Mouse (Mus musculus): ENCODE data around the gene Crocc2. TPM values are rescaled to one million over a fixed set of nuclear protein-coding genes. Genes with fewer than 3 reads are reported as not detected.

Gene Crocc2
- total and polyA plus RNA-seq, 3 experiments, result 0.09 to 0.35 TPM; not detected in 1

DNA sequence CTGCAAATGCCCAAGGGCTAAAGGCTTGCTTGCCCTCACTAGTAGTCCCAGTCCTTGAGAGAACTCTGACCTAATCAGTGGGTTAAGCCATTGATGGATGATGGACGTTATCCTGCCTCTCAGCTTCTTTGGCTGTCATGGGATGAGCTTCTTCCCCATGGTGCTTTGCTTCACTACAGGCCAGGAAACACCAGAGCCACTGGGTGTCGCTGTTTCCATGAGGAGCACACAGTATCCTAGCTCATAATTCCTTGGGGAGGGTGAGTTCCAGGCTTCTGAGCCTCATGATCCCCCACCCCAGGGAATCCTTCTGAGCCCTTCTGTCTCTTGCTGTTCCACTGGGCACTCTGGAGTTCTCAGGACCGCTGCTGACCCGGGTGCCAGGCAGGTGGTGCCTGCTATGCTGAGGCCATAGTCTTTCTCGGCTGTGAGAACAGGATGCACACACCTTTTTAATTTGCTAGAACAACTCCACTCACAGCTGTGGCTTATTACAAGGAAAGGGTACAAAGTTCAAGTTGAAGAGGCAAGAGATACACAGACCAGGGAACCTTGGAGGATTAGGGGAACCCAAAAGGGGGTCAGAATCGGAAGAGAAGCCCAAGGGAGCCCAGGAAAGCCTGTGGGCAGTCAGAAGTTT lies 39.7 kb upstream of the Crocc2 start:
- peaks cover 1% of the 10 kb centered on the region; the same call in 1 of the 2 replicates for H3K4me1 ChIP-seq (ENCODE audit: control insufficient read depth, insufficient read depth, low read length)
- no peaks in the 10 kb centered on the region for H3K79me2 ChIP-seq (replicated peaks; ENCODE audit: control insufficient read depth, insufficient read depth, low read length)
- H3K36me3 ChIP-seq (ENCODE audit: control insufficient read depth, insufficient read depth, low read length), result no peaks in the 10 kb centered on the region
- H3K27ac ChIP-seq, result no peak overlapping the region
- TF ChIP-seq EP300 (IDR thresholded peaks at IDR 0.05; ENCODE audit: insufficient read depth, low read depth, low read length) (0 out of 2 replicates have a peak, but pooled peaks have one; percentile 18), POLR2A (IDR thresholded peaks at IDR 0.05; ENCODE audit: insufficient read depth, low read depth, low read length) (no peak), CTCF (IDR thresholded peaks at IDR 0.05) (peak; percentile 76)
- H3K4me3 ChIP-seq, result no peak overlapping the region
- no peak overlapping the region for H3K9ac ChIP-seq (ENCODE audit: low read depth, low read length)
- H3K27me3 ChIP-seq (ENCODE audit: control insufficient read depth, insufficient read depth, low read length), result no peaks in the 10 kb centered on the region
- 35% methylated on average over 6 of the region's 6 CpGs for WGBS
- intact Hi-C loops (cut with DNase I), result loop anchor here (2.0 to 5.0 kb wide), 2 partner anchors 172 to 378 kb away; no protein-coding TSS in a partner anchor
- DNase-seq, result peak in 1 of 2 experiments; percentile 40

DNA sequence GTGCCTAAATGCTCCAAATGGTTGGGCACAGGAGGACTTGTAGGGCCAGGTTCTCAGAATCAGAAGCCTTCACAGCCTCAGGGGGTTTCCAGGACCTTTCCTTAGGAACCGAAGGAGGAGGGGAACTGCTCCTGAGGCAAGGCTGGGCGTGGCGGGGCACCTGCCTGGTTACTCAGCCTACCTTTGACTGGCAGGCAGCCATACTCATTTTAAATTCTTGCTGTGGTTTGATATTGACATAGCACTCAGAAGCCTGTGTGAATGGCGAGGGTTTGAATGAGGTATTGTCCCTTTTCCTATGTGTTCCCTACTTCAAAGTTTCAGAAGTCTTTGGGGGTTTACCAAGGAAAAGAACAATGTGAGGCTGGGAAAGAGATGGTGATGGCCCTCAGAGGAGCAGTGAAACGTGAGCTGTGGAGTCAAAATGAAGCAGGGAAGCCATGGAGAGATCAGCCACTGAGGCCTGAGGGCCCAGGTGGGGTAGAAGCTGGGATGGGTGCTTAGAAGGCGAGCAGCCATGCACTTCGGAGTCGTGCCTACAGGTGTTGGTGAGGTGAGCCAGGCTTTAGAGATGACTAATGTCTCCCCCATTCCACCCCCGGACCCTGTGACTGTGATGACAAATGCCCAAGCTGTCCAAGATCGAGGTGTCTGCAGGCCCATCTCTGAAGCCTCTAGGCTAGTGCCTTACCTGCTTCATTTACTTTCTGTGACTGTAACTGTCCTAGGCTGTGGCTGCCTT lies 38.1 kb upstream of the Crocc2 start:
- Histone ChIP-seq H3K9ac (ENCODE audit: low read depth, low read length) (no peak overlapping the region), H3K36me3 (ENCODE audit: control insufficient read depth, insufficient read depth, low read length) (no peaks in the 10 kb centered on the region), H3K27me3 (ENCODE audit: control insufficient read depth, insufficient read depth, low read length) (no peaks in the 10 kb centered on the region), H3K4me3 (no peak overlapping the region), H3K27ac (no peak overlapping the region), H3K79me2 (replicated peaks; ENCODE audit: control insufficient read depth, insufficient read depth, low read length) (no peaks in the 10 kb centered on the region), H3K4me1 (ENCODE audit: control insufficient read depth, insufficient read depth, low read length) (no peaks in the 10 kb centered on the region)
- WGBS, result 80% methylated on average over 10 of the region's 10 CpGs
- no peak for TF ChIP-seq POLR2A (IDR thresholded peaks at IDR 0.05; ENCODE audit: insufficient read depth, low read depth, low read length)
- no peak for TF ChIP-seq EP300 (IDR thresholded peaks at IDR 0.05; ENCODE audit: insufficient read depth, low read depth, low read length)
- no peak for TF ChIP-seq CTCF (IDR thresholded peaks at IDR 0.05)
- no peak for DNase-seq
- intact Hi-C loops (cut with DNase I), result no loop called here

DNA sequence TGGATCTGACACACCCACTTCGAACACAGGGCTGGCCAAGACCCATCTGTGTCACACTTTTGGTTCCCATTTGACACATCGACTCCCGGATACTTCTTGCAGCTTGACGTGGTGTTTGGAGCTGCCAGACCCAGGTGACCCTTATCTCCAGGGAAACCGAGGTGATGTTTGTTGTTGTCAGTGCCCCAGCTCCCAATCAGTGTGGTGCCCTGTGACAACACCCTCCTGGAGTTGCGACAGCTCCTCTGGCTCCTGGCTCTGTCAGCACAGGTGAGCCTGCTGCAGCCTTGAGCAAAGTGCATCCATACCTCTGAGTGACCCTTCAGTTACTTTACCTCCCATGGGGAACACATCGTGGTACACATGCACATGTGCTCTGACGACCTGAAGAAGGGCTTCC lies 35.8 kb upstream of the Crocc2 start:
- Histone ChIP-seq H3K36me3 (ENCODE audit: control insufficient read depth, insufficient read depth, low read length) (no peaks in the 10 kb centered on the region), H3K4me3 (no peak overlapping the region), H3K4me1 (ENCODE audit: control insufficient read depth, insufficient read depth, low read length) (no peaks in the 10 kb centered on the region), H3K79me2 (replicated peaks; ENCODE audit: control insufficient read depth, insufficient read depth, low read length) (no peaks in the 10 kb centered on the region), H3K27ac (no peak overlapping the region), H3K27me3 (ENCODE audit: control insufficient read depth, insufficient read depth, low read length) (no peaks in the 10 kb centered on the region), H3K9ac (ENCODE audit: low read depth, low read length) (no peak overlapping the region)
- TF ChIP-seq POLR2A (IDR thresholded peaks at IDR 0.05; ENCODE audit: insufficient read depth, low read depth, low read length) (no peak), CTCF (IDR thresholded peaks at IDR 0.05) (no peak), EP300 (IDR thresholded peaks at IDR 0.05; ENCODE audit: insufficient read depth, low read depth, low read length) (no peak)
- DNase-seq, result no peak
- 51% methylated on average over 8 of the region's 8 CpGs for WGBS
- intact Hi-C loops (cut with DNase I), result no loop called here

DNA sequence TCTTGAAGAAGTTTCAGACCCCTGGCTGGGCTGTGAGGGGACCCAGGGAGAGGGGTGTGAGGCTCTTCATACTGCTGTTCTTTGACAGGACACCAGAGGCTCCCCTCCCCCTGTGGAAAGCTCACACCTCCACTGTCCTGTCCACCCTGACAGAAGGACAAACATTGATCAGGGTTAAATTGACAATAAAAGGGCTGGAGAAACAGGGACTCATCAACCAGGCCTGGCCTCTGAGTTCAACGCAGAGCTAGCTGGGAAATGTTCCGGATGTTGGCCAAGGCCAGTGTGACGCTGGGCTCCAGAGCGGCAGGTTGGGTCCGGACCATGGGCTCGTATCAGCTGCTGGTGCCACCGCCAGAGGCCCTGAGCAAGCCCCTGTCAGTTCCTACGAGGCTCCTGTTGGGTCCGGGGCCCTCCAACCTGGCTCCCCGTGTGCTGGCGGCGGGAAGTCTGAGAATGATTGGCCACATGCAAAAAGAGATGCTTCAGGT lies 33.4 kb upstream of the Crocc2 start, which contains the start of gene Agxt:
Gene Agxt (plus strand): TSS at position 205 of the 491 bp plus-strand sequence.
- DNase-seq, result no peak
- no peak for TF ChIP-seq CTCF (IDR thresholded peaks at IDR 0.05)
- no peak for TF ChIP-seq POLR2A (IDR thresholded peaks at IDR 0.05; ENCODE audit: insufficient read depth, low read depth, low read length)
- TF ChIP-seq EP300 (IDR thresholded peaks at IDR 0.05; ENCODE audit: insufficient read depth, low read depth, low read length), result no peak
- no peaks in the 10 kb centered on the region for H3K4me1 ChIP-seq (ENCODE audit: control insufficient read depth, insufficient read depth, low read length)
- intact Hi-C loops (cut with DNase I), result no loop called here
- H3K79me2 ChIP-seq (replicated peaks; ENCODE audit: control insufficient read depth, insufficient read depth, low read length), result no peaks in the 10 kb centered on the region
- H3K27ac ChIP-seq, result no peak within 1 kb of the TSS
- no peak within 1 kb of the TSS for H3K9ac ChIP-seq (ENCODE audit: low read depth, low read length)
- H3K4me3 ChIP-seq, result no peak within 1 kb of the TSS
- H3K36me3 ChIP-seq (ENCODE audit: control insufficient read depth, insufficient read depth, low read length), result no peaks in the 10 kb centered on the region
- 87% methylated on average over 12 of the region's 12 CpGs for WGBS
- H3K27me3 ChIP-seq (ENCODE audit: control insufficient read depth, insufficient read depth, low read length), result no peaks in the 10 kb centered on the region

DNA sequence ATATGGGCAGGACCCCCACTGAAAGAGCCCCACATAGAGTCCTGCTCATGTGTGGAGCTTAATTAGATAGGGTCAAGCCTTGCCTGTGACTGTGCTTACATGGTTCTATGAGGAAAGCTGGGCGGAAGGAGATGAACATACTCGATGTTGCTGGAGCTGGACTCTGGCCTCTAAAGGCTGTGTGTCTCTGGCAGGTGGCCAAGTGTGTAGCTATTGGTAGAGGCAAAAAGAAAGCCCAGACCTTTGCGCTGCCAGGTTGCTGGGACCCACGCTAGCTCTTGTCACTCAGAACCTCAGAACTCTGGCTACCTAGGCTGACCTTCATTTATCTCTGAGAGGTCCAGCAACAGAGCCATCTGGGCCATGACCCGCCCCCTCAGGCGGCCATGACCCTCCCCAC lies 30.0 kb upstream of the Crocc2 start:
- no peak overlapping the region for H3K4me3 ChIP-seq
- intact Hi-C loops (cut with DNase I), result no loop called here
- no peak for DNase-seq
- H3K9ac ChIP-seq (ENCODE audit: low read depth, low read length), result no peak overlapping the region
- no peak overlapping the region for H3K27ac ChIP-seq
- no peaks in the 10 kb centered on the region for H3K36me3 ChIP-seq (ENCODE audit: control insufficient read depth, insufficient read depth, low read length)
- no peaks in the 10 kb centered on the region for H3K27me3 ChIP-seq (ENCODE audit: control insufficient read depth, insufficient read depth, low read length)
- no peaks in the 10 kb centered on the region for H3K79me2 ChIP-seq (replicated peaks; ENCODE audit: control insufficient read depth, insufficient read depth, low read length)
- no peak for TF ChIP-seq POLR2A (IDR thresholded peaks at IDR 0.05; ENCODE audit: insufficient read depth, low read depth, low read length)
- no peak for TF ChIP-seq CTCF (IDR thresholded peaks at IDR 0.05)
- H3K4me1 ChIP-seq (ENCODE audit: control insufficient read depth, insufficient read depth, low read length), result no peaks in the 10 kb centered on the region; the same call in 1 of the 2 replicates
- 56% methylated on average over 6 of the region's 6 CpGs for WGBS

DNA sequence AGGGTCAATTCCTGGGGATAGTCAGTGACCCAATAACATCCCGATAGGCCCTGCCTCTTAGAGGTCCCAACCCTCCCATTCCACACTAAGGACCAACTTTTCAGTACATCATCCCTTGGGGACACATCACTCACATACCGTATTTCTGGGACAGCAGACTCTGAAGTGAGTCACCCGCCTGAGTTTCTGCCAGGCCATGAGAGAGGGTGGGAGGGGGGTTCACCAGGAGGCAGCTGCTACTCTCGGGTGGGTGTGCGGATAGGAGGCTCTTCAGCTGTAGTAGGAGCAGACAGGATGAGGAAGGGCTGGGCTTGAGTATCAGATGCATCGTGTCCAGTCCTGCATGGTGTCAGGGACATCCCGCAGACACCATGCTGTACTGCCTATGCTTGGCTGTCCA lies 28.8 kb upstream of the Crocc2 start:
- no peak overlapping the region for H3K4me3 ChIP-seq
- no peak overlapping the region for H3K9ac ChIP-seq (ENCODE audit: low read depth, low read length)
- H3K4me1 ChIP-seq (ENCODE audit: control insufficient read depth, insufficient read depth, low read length), result no peaks in the 10 kb centered on the region; the same call in 1 of the 2 replicates
- intact Hi-C loops (cut with DNase I), result no loop called here
- WGBS, result 49% methylated on average over 7 of the region's 7 CpGs
- no peak for DNase-seq
- H3K27ac ChIP-seq, result no peak overlapping the region
- no peaks in the 10 kb centered on the region for H3K36me3 ChIP-seq (ENCODE audit: control insufficient read depth, insufficient read depth, low read length)
- no peaks in the 10 kb centered on the region for H3K79me2 ChIP-seq (replicated peaks; ENCODE audit: control insufficient read depth, insufficient read depth, low read length)
- TF ChIP-seq POLR2A (IDR thresholded peaks at IDR 0.05; ENCODE audit: insufficient read depth, low read depth, low read length) (no peak), EP300 (IDR thresholded peaks at IDR 0.05; ENCODE audit: insufficient read depth, low read depth, low read length) (no peak), CTCF (IDR thresholded peaks at IDR 0.05) (no peak)
- H3K27me3 ChIP-seq (ENCODE audit: control insufficient read depth, insufficient read depth, low read length), result no peaks in the 10 kb centered on the region

All from heart, adult 2 months (tissue).